Mouse (Mus musculus) A20 (cell line): ENCODE results near the gene Olfr134.
"Not testable (repeated sequence)": the region's sequence is repeated elsewhere in the genome, so short reads cannot be mapped to it uniquely, and the experiment has no call there.

Experiments
- DNase-seq: peaks from one replicate; pipeline ENCODE4 v3.0.0-alpha.2; 2011; ENCODE audit warnings: low read depth, low spot score

The Olfr134 gene

GRCm38 (mm10) chr17:38171088-38171487, at the start of gene Olfr134:
Gene Olfr134 (plus strand): TSS chr17:38171388.
- no peak for DNase-seq

DNA sequence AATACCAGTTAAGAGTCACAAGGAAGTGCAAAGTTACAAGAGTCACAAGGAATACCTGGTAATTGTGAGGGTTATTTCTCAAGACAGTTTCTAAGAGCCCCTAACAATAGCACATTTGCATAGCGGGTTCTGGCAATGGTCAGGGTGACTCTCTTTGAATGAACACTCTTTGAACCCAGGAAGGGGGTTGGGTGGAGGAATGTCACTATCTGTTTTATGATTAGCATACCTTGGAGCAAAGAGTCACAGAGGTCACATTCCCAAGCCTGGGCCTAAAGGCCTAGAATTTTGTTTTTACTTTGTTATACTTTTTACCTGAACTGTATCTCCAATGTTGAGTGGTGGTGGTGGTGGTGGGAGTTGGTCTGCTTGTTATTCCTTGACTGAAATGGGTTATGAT, 47.0 kb upstream of the Olfr134 start:
- DNase-seq: not testable (repeated sequence)

- not testable (repeated sequence) for DNase-seq
These were observed 45.8 kb upstream of the Olfr134 start for GRCm38 (mm10) chr17:38125371-38125770.

DNA sequence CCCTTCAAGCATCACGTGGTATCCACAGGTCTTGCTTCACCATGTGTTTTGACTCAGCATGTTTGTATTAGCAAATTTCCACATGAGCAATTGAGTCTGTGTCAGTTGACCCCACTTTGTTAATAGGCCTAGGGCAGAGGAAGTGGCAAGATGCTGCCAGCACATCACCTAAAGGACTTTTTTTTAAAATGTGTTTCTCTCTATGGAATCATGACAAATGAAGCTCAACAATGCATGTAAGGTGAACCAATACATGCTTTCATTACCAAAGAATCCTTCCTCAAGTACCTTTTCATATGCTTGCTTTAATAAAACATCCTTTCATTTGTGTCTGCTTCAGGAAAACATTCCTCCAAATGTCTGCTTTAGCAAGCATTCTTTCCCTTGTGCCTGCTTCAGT, 36.8 kb upstream of the Olfr134 start, which contains the start of gene Olfr132:
Gene Olfr132, minus strand, starts transcription at position 101 of the 400 bp plus-strand sequence.
- no peak for DNase-seq

DNA sequence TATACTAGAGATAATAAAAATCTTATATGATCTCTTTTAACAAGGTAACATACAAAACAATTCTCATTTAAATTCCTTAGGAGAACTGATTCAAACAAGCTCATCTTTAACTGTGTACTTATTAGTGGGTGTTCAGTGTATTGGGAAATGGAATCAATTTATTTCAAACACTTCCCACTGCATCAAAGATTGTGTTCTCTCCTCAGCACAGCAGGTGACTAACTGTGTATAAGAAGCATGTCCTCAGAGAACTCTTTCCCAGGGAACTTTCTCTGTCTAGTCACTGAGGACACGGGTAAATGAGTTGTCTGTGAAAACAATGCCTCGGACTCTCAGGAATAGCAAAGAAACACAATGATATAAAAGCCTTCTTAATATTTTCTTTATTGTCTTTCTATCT, 26.2 kb upstream of the Olfr134 start, which contains the start of gene Olfr133:
Gene Olfr133, plus strand, starts transcription at position 301 of the 400 bp plus-strand sequence.
- no peak for DNase-seq

GRCm38 (mm10) chr17:38204035-38204434, 32.8 kb downstream of the Olfr134 start, which contains the start of gene Olfr135:
Gene Olfr135 (plus strand): TSS chr17:38204335.
- DNase-seq: no peak
